Mouse (Mus musculus) activated CD4-positive, CD25-positive, alpha-beta regulatory T cell, adult 4 months (primary cell): ENCODE measurements at regions not wholly inside any gene's neighbourhood (a gene's known extent, or its start where the extent isn't known, plus 50 kb on each side); places are given as distances from the start of the nearest gene placed in this dataset.
"Not testable (repeated sequence)": the region's sequence is repeated elsewhere in the genome, so short reads cannot be mapped to it uniquely, and the experiment has no call there.

ENCODE experiments used
- ATAC-seq: one replicate; pipeline ENCODE4 v1.8.0; 2017

DNA sequence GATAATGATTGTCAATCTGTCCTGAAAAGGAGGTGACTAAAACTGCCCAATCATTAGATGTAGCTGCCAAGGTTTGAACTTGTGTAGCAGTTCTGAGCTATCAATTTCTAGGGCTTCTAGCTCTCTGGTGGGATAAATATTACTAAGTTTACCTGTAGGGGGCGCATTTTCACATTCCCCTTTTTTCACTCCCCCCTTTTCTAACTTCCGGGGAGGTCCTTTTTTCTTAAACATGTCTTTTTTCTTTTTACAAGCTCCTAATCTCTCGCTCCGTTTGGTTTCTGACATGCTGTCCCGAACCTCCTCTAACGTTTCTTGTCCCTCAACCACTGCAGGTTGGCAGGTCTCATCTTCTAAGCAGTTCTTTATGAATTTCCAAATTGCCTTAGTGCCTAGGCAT is 2129.0 kb downstream of the Cntnap5b start:
- not testable (repeated sequence) for ATAC-seq

DNA sequence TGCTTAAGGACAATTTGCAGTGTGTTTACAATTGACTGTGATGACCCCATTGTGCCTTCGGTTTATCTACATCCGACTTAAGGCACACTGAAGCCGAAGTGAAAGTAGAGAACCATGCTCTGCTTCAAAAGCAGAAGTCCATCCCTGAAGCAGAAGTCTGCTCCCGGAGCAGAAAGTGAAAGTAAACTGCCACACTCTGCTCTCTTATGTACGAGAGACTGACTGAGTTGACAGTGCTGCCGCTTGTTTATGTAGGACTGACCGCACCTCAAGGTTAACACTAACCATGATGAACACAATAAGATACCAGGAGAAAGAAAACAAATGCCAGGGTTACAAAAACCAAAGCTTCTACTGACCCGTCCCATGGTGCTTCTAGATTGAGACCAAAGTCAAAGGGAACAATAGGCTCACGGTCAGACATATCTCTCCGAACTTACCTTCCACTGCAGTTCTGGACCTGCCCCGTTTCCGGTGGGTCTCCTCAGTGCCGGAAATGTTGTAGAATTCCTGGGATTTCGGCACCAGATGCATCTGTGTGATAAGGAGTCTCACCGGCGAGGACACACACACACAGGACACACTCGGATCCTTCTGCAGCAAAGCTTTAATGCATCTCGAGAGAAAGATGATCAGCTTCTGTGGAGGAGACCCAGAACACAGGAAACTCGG is 2129.7 kb downstream of the Cntnap5b start:
- peak; percentile 93 for ATAC-seq

DNA sequence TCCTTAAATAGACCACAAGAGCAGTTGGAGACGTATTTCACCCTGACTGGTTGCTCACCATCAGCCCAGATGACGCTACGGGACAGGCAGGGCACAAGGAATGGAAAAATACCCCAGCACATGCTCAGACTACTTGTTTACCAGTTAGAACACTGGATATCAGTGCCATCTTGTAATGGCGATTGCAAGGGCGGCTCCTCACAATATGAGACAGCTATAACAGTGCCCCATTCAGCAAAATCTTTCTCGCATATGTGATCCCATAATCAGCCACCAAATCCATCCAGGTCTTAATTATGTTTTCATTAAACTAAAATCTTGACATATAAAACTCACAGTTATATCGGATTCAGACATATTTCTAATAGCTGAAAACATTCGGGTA is 2130.3 kb downstream of the Cntnap5b start:
- peak; percentile 27 for ATAC-seq

DNA sequence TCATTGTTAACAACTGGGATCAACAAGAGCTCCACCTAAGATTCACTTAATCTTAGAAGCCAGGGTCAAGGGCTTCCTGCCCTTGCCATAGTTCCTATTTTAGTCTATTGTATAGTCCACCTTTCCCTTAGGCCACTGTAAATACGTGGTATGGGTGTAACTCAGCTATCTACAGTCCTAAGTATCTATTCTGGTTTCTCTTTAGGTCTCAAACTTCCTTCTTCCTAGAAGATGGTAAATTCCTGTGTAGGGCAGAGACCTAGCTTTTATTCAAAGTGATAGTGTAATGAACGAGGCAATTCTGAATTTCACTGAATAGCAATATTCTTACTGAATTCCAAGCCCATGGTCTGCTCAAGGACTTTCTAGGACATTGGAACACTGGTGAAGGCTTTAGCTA is 2144.4 kb downstream of the Cntnap5b start:
- not testable (repeated sequence) for ATAC-seq

DNA sequence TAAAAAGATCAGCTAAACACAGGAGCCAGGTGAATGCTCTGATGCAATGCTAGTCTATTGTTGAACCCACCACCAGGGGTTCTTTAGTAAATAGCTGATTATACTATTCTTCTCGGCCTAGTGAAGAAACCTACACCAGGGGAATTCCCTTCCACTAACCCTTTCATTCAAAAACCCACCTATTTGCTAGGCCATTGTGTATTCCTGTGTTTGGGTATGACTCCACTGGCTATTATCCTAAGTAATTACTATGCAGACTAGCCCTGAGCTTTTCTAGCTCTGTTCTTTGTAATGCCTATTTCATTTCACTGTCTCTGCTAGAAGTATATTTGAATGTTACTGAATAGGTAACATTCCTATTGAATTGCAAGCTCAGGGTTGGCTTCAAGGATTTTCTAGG is 2146.3 kb downstream of the Cntnap5b start:
- no peak for ATAC-seq

DNA sequence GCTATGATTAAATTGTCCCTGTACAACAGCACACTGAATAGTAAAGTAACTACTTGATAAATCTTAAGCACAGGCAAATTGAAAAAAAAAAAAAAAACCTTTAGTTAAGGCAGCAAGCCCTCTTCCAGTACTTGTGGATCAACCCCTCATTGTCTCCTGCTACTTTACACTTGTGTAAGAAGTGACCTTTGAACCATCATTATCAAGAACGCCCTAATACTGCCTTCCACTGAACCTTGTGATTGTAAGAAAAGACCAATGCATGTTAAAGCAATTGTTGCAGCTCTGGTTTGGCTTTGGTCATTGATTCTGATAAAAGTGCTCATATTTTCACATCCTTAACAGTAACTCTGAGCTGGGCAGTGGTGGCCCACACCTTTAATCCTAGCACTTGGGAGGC is 2168.5 kb downstream of the Cntnap5b start:
- ATAC-seq: no peak
